Mouse (Mus musculus) liver, adult 2 months (tissue): ENCODE measurements around the gene Fryl. TPM values are rescaled to one million over a fixed set of nuclear protein-coding genes. Genes with fewer than 3 reads are reported as not detected.

Experiments used
- DNase-seq: peaks from one replicate; pipeline ENCODE4 v3.0.0-alpha.2; 2011; ENCODE audit warnings: low read depth, low spot score; ENCODE audit errors: extremely low read depth
- H3K27ac ChIP-seq: fragments of 200-500 bp; replicated peaks from 2 replicates; pipeline ENCODE4 v1.5.1; 2012; ENCODE audit warnings: low read depth, mild to moderate bottlenecking, control low read depth, inconsistent platforms, low read length; ENCODE audit not compliant: insufficient read depth
- H3K27me3 ChIP-seq: fragments of 200-500 bp; 2 replicates; pipeline ENCODE4 v1.6.1; 2012; ENCODE audit warnings: mild to moderate bottlenecking, moderate library complexity, low read length, inconsistent platforms; ENCODE audit not compliant: control insufficient read depth, insufficient read depth
- H3K36me3 ChIP-seq: fragments of 200-500 bp; 2 replicates; pipeline ENCODE4 v1.6.1; 2012; ENCODE audit warnings: low read length, inconsistent platforms; ENCODE audit not compliant: control insufficient read depth, insufficient read depth
- H3K4me1 ChIP-seq: fragments of 200-500 bp; 2 replicates; pipeline ENCODE4 v1.6.1; 2011; ENCODE audit warnings: low read length; ENCODE audit not compliant: control insufficient read depth, insufficient read depth
- H3K4me3 ChIP-seq: fragments of 200-500 bp; 2 replicates; pipeline ENCODE4 v1.5.1; 2011; ENCODE audit warnings: low read depth, mild to moderate bottlenecking, control low read depth, low read length, moderate library complexity; ENCODE audit not compliant: insufficient read depth
- H3K79me2 ChIP-seq: fragments of 200-500 bp; 2 replicates; pipeline ENCODE4 v1.6.1; 2012; ENCODE audit warnings: inconsistent platforms, mild to moderate bottlenecking, low read length, moderate library complexity; ENCODE audit not compliant: control insufficient read depth, insufficient read depth
- H3K9ac ChIP-seq: fragments of 200-500 bp; 2 replicates; pipeline ENCODE4 v1.6.1; 2012; ENCODE audit warnings: low read depth, mild to moderate bottlenecking, control low read depth, inconsistent platforms, low read length
- CTCF ChIP-seq: fragments of 200-500 bp; IDR thresholded peaks from 2 replicates; pipeline ENCODE4 v1.5.1; 2011; ENCODE audit warnings: low read depth, low read length, control low read depth
- POLR2A ChIP-seq: fragments of 200-500 bp; IDR thresholded peaks from 2 replicates; pipeline ENCODE4 v1.6.1; 2011; ENCODE audit warnings: low read length, control low read depth; ENCODE audit not compliant: insufficient read depth; ENCODE audit errors: extremely low read depth
- WGBS: fragments of 180-500 bp; shearing (Covaris S2); methylation state at CpG from one replicate; pipeline ENCODE4 v1.1.7; 2018; 5-methylcytosine and 5-hydroxymethylcytosine counted together
- polyA plus RNA-seq: library from polyadenylated mRNA; depleted of rRNA; stranded (reverse); fragments of >200 nt; gene quantifications from 2 replicates; pipeline ENCODE4 v1.2.3, GENCODE M21; 2012
- total RNA-seq: library from RNA; depleted of rRNA; stranded (reverse); fragments of >200 nt; gene quantifications from 2 replicates; pipeline ENCODE4 v1.2.3, GENCODE M21; 2014

Gene Fryl
- total and polyA plus RNA-seq, 2 experiments: 9.5 to 18.7 TPM

GRCm38 (mm10) chr5:73202498-73202897, 53.9 kb downstream of the Fryl start:
- no peaks in the 10 kb centered on the region for H3K27me3 ChIP-seq
- no peaks in the 10 kb centered on the region for H3K4me1 ChIP-seq
- WGBS: 98% methylated on average over 6 of the region's 6 CpGs
- no peak overlapping the region for H3K27ac ChIP-seq
- 0 out of 2 replicates have a peak, but pooled peaks cover 2% of the 10 kb centered on the region for H3K36me3 ChIP-seq
- peaks cover 5% of the 10 kb centered on the region; the same call in 1 of the 2 replicates for H3K79me2 ChIP-seq
- H3K9ac ChIP-seq: no peak overlapping the region
- no peak for TF ChIP-seq CTCF
- no peak for TF ChIP-seq POLR2A
- no peak overlapping the region for H3K4me3 ChIP-seq
- no peak for DNase-seq

DNA sequence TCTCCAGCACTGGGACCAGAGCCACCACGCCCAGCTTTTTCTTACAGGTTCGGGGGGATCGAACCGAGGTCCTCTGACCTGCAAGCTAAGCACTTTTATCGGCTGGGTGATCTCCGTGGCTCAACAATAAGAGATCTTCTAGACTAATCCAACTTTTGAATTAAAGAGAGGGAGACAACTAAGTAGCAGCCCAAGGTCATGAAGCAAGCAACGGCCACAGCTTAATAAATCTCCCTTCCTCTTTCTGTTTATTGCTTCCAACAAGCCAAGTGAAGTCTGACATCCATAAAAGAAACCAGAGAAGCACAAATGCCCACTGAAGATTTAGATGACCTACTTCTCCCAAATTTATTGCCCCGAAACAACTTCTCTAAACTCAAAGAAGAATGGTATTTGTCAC, 54.3 kb downstream of the Fryl start:
- Histone ChIP-seq H3K9ac (no peak overlapping the region), H3K36me3 (0 out of 2 replicates have a peak, but pooled peaks cover 2% of the 10 kb centered on the region), H3K4me1 (no peaks in the 10 kb centered on the region), H3K79me2 (peaks cover 5% of the 10 kb centered on the region; the same call in 1 of the 2 replicates), H3K4me3 (no peak overlapping the region), H3K27ac (no peak overlapping the region), H3K27me3 (no peaks in the 10 kb centered on the region)
- no peak for TF ChIP-seq POLR2A
- TF ChIP-seq CTCF: no peak
- DNase-seq: no peak
- 93% methylated on average over 8 of the region's 8 CpGs for WGBS

GRCm38 (mm10) chr5:73200387-73201384, 55.7 kb downstream of the Fryl start:
- 83% methylated on average over 16 of the region's 16 CpGs for WGBS
- H3K79me2 ChIP-seq: peaks cover 5% of the 10 kb centered on the region; the same call in 1 of the 2 replicates
- no peak for DNase-seq
- no peak overlapping the region for H3K9ac ChIP-seq
- TF ChIP-seq POLR2A (no peak), CTCF (no peak)
- 0 out of 2 replicates have a peak, but pooled peaks cover 2% of the 10 kb centered on the region for H3K36me3 ChIP-seq
- no peaks in the 10 kb centered on the region for H3K27me3 ChIP-seq
- H3K27ac ChIP-seq: no peak overlapping the region
- H3K4me3 ChIP-seq: no peak overlapping the region
- H3K4me1 ChIP-seq: no peaks in the 10 kb centered on the region

DNA sequence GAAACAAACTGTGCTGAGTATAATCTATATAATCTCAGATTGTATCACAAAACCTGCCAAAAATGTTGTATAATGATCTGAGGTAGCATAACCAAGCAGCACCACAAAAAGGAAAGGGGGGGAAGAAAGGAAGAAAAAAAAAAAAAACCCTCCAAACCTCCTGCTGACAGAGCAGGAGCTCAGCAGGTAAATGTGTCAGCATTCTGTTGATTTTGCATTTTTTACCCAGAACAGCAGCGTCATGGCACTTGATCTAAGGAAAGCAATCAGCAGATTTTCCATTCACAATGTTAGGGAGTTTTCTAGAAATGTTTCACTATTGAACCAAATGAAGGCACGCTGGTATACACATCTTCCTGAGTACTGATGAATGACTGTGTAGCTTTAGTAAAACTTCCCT, 56.8 kb downstream of the Fryl start:
- no peak for DNase-seq
- peaks cover 2% of the 10 kb centered on the region; the same call in 1 of the 2 replicates for H3K36me3 ChIP-seq
- no peak overlapping the region for H3K27ac ChIP-seq
- H3K4me1 ChIP-seq: no peaks in the 10 kb centered on the region
- H3K27me3 ChIP-seq: no peaks in the 10 kb centered on the region
- peaks cover 5% of the 10 kb centered on the region; the same call in 1 of the 2 replicates for H3K79me2 ChIP-seq
- 80% methylated on average over 2 of the region's 2 CpGs for WGBS
- no peak for TF ChIP-seq POLR2A
- TF ChIP-seq CTCF: no peak
- H3K4me3 ChIP-seq: no peak overlapping the region
- no peak overlapping the region for H3K9ac ChIP-seq

GRCm38 (mm10) chr5:73198690-73199089, 57.7 kb downstream of the Fryl start:
- H3K27ac ChIP-seq: no peak overlapping the region
- peaks cover 2% of the 10 kb centered on the region; the same call in 1 of the 2 replicates for H3K36me3 ChIP-seq
- H3K4me3 ChIP-seq: no peak overlapping the region
- H3K79me2 ChIP-seq: peaks cover 5% of the 10 kb centered on the region; the same call in 1 of the 2 replicates
- no peak for DNase-seq
- H3K4me1 ChIP-seq: no peaks in the 10 kb centered on the region
- over 99% methylated on average over 5 of the region's 5 CpGs for WGBS
- no peak for TF ChIP-seq POLR2A
- TF ChIP-seq CTCF: peak; percentile 53
- no peak overlapping the region for H3K9ac ChIP-seq
- no peaks in the 10 kb centered on the region for H3K27me3 ChIP-seq
